Mouse (Mus musculus): ENCODE data around the gene Pde4d.

Pde4d gene

GRCm38 (mm10) chr13:109205541-109205940, 755.8 kb downstream of the Pde4d start:
- ChIA-PET CTCF (no interaction called here), POLR2A (no interaction called here)

- ChIA-PET POLR2A (interaction anchor here in 1 of 4 experiments (0.9 kb wide), 1 partner anchor 282 kb away, joined by 3 read pairs; no protein-coding TSS in a partner anchor), CTCF (interaction anchor here in 1 of 4 experiments (1.0 kb wide), 1 partner anchor 861 kb away, joined by 3 read pairs; no protein-coding TSS in a partner anchor)
Measured at GRCm38 (mm10) chr13:109208607-109209006, 758.9 kb downstream of the Pde4d start.

GRCm38 (mm10) chr13:109209413-109209812, 759.7 kb downstream of the Pde4d start:
- ChIA-PET CTCF (interaction anchor here in 1 of 4 experiments (1.0 kb wide), 1 partner anchor 862 kb away, joined by 3 read pairs; no protein-coding TSS in a partner anchor), POLR2A (interaction anchor here in 1 of 4 experiments (0.6 kb wide), 1 partner anchor 819 kb away, joined by 3 read pairs; no protein-coding TSS in a partner anchor)

- CTCF ChIA-PET = interaction anchor here in 1 of 4 experiments (0.7 kb wide), 1 partner anchor 27 kb away, joined by 5 read pairs; no protein-coding TSS in a partner anchor
- POLR2A ChIA-PET = no interaction called here
Measured at GRCm38 (mm10) chr13:109210403-109210802, 760.7 kb downstream of the Pde4d start.

- CTCF ChIA-PET = interaction anchor here in 1 of 4 experiments (0.6 kb wide), 1 partner anchor 864 kb away, joined by 8 read pairs; no protein-coding TSS in a partner anchor
Measured at GRCm38 (mm10) chr13:109211471-109211870, 761.7 kb downstream of the Pde4d start.

GRCm38 (mm10) chr13:109211941-109212487, 762.3 kb downstream of the Pde4d start:
- ChIA-PET POLR2A (no interaction called here), CTCF (interaction anchor here in 1 of 4 experiments (1.3 kb wide), 1 partner anchor 22 kb away, joined by 3 read pairs; no protein-coding TSS in a partner anchor)

More at GRCm38 (mm10) chr13:109211471-109211870, 761.7 kb downstream of the Pde4d start:
- POLR2A ChIA-PET = no interaction called here

GRCm38 (mm10) chr13:109212788-109213473, 763.2 kb downstream of the Pde4d start:
- ChIA-PET CTCF (interaction anchor here in 2 of 4 experiments (0.6 to 1.3 kb wide), 5 partner anchors 23 to 855 kb away, joined by 3 to 4 read pairs (median 3); no protein-coding TSS in a partner anchor), POLR2A (interaction anchor here in 1 of 4 experiments (0.6 kb wide), 1 partner anchor 859 kb away, joined by 3 read pairs; no protein-coding TSS in a partner anchor)

GRCm38 (mm10) chr13:109219019-109219725, 769.4 kb downstream of the Pde4d start:
- CTCF ChIA-PET = no interaction called here
- POLR2A ChIA-PET = interaction anchor here in 1 of 4 experiments (0.7 to 0.8 kb wide), 2 partner anchors 22 to 42 kb away, joined by 3 read pairs; no protein-coding TSS in a partner anchor

- ChIA-PET CTCF (interaction anchor here (0.6 to 2.9 kb wide), 33 partner anchors 9 to 791 kb away, joined by 3 to 52 read pairs (median 4); no protein-coding TSS in a partner anchor), POLR2A (interaction anchor here in 3 of 4 experiments (0.6 to 3.8 kb wide), 12 partner anchors 10 to 415 kb away, joined by 3 to 16 read pairs (median 4); no protein-coding TSS in a partner anchor)
Measured at GRCm38 (mm10) chr13:109228967-109229617, 779.3 kb downstream of the Pde4d start.

GRCm38 (mm10) chr13:109229618-109230334, 780.0 kb downstream of the Pde4d start:
- CTCF ChIA-PET = interaction anchor here (0.6 to 2.9 kb wide), 34 partner anchors 9 to 790 kb away, joined by 3 to 52 read pairs (median 4); no protein-coding TSS in a partner anchor
- POLR2A ChIA-PET = interaction anchor here in 3 of 4 experiments (0.6 to 3.8 kb wide), 14 partner anchors 10 to 414 kb away, joined by 3 to 16 read pairs (median 4); no protein-coding TSS in a partner anchor

- CTCF ChIA-PET = interaction anchor here (0.6 to 2.9 kb wide), 7 partner anchors 67 to 382 kb away, joined by 3 to 52 read pairs (median 6); no protein-coding TSS in a partner anchor
- POLR2A ChIA-PET = interaction anchor here in 3 of 4 experiments (0.6 to 3.8 kb wide), 12 partner anchors 10 to 382 kb away, joined by 3 to 16 read pairs (median 4); no protein-coding TSS in a partner anchor
Measured at GRCm38 (mm10) chr13:109230335-109230987, 780.7 kb downstream of the Pde4d start.

- CTCF ChIA-PET = interaction anchor here in 1 of 4 experiments (2.0 kb wide), 1 partner anchor 315 kb away, joined by 12 read pairs; no protein-coding TSS in a partner anchor
- POLR2A ChIA-PET = interaction anchor here in 2 of 4 experiments (0.6 to 3.8 kb wide), 3 partner anchors 8 to 458 kb away, joined by 3 to 16 read pairs (median 14); no protein-coding TSS in a partner anchor
Measured at GRCm38 (mm10) chr13:109231848-109232460, 782.2 kb downstream of the Pde4d start.

- ChIA-PET POLR2A (interaction anchor here in 2 of 4 experiments (0.6 to 3.8 kb wide), 4 partner anchors 8 to 457 kb away, joined by 3 to 16 read pairs (median 8); no protein-coding TSS in a partner anchor), CTCF (no interaction called here)
Measured at GRCm38 (mm10) chr13:109232531-109232930, 782.8 kb downstream of the Pde4d start.

GRCm38 (mm10) chr13:109233911-109234613, 784.3 kb downstream of the Pde4d start:
- CTCF ChIA-PET = interaction anchor here in 2 of 4 experiments (0.7 to 0.8 kb wide), 3 partner anchors 219 to 806 kb away, joined by 3 to 4 read pairs (median 3); no protein-coding TSS in a partner anchor
- POLR2A ChIA-PET = interaction anchor here in 2 of 4 experiments (0.7 to 3.2 kb wide), 3 partner anchors 19 to 27 kb away, joined by 3 to 10 read pairs (median 5); no protein-coding TSS in a partner anchor

GRCm38 (mm10) chr13:109236047-109236446, 786.3 kb downstream of the Pde4d start:
- ChIA-PET POLR2A (interaction anchor here in 2 of 4 experiments (0.9 to 3.2 kb wide), 4 partner anchors 10 to 290 kb away, joined by 3 to 10 read pairs (median 4); no protein-coding TSS in a partner anchor), CTCF (no interaction called here)
